Mouse (Mus musculus) limb, embryonic 14.5 days (tissue): ENCODE data around the gene Rem2. TPM values are rescaled to one million over a fixed set of nuclear protein-coding genes. Genes with fewer than 3 reads are reported as not detected.
A peak's percentile ranks its signal among the peaks of the same experiment; 100 is the strongest.

Source experiments
- ATAC-seq: fragments of 200-750 bp; cut with Nextera tagmentation; 2 replicates; pipeline ENCODE4 v1.8.0; 2017; ENCODE audit warnings: low read depth, moderate number of reproducible peaks, moderate TSS enrichment; ENCODE audit not compliant: low FRiP score
- DNase-seq: peaks from one replicate; pipeline ENCODE4 v3.0.0-alpha.2; 2015; ENCODE audit warnings: low spot score
- H3K27ac ChIP-seq: fragments of 300-500 bp; sonication (generic); replicated peaks from 2 replicates; pipeline ENCODE4 v1.5.1; 2014; ENCODE audit warnings: low read depth, mild to moderate bottlenecking, low read length, moderate library complexity, mixed read lengths
- H3K27me3 ChIP-seq: fragments of 300-500 bp; sonication (generic); 2 replicates; pipeline ENCODE4 v1.6.1; 2014; ENCODE audit warnings: low read length, mixed read lengths; ENCODE audit not compliant: control insufficient read depth, insufficient read depth
- H3K36me3 ChIP-seq: fragments of 300-500 bp; sonication (generic); 2 replicates; pipeline ENCODE4 v1.6.1; 2014; ENCODE audit warnings: mild to moderate bottlenecking, low read length, moderate library complexity, mixed read lengths; ENCODE audit not compliant: control insufficient read depth, insufficient read depth
- H3K4me1 ChIP-seq: fragments of 300-500 bp; sonication (generic); 2 replicates; pipeline ENCODE4 v1.6.1; 2014; ENCODE audit warnings: antibody characterized with exemption, low read length, mixed read lengths; ENCODE audit not compliant: control insufficient read depth, insufficient read depth
- H3K4me2 ChIP-seq: fragments of 300-500 bp; sonication (generic); replicated peaks from 2 replicates; pipeline ENCODE4 v1.6.1; 2014; ENCODE audit warnings: low read depth, mild to moderate bottlenecking, low read length, moderate library complexity; ENCODE audit not compliant: severe bottlenecking
- H3K4me3 ChIP-seq: fragments of 300-500 bp; sonication (generic); replicated peaks from 2 replicates; pipeline ENCODE4 v1.5.1; 2014; ENCODE audit warnings: low read length
- H3K9ac ChIP-seq: fragments of 300-500 bp; sonication (generic); 2 replicates; pipeline ENCODE4 v1.6.1; 2014; ENCODE audit warnings: mild to moderate bottlenecking, low read depth, low read length, moderate library complexity; ENCODE audit not compliant: severe bottlenecking
- H3K9me3 ChIP-seq: fragments of 300-500 bp; sonication (generic); 2 replicates; pipeline ENCODE4 v1.6.1; 2016; ENCODE audit warnings: low read length; ENCODE audit not compliant: control insufficient read depth
- POLR2A ChIP-seq: fragments of 200-500 bp; IDR thresholded peaks from 2 replicates; pipeline ENCODE4 v1.8.0; 2012; ENCODE audit warnings: inconsistent platforms, mild to moderate bottlenecking, moderate library complexity, borderline replicate concordance; ENCODE audit not compliant: insufficient read depth, insufficient read length; ENCODE audit errors: extremely low read depth
- WGBS: fragments of 180-500 bp; shearing (Covaris S2); extraction: QIAGEN DNeasy Blood & Tissue Kit; methylation state at CpG from one replicate; pipeline ENCODE4 v1.1.7; 2014; 5-methylcytosine and 5-hydroxymethylcytosine counted together
- polyA plus RNA-seq, 2 experiments: library from polyadenylated mRNA; depleted of rRNA in 1 of 2; stranded (reverse) in 1 of 2; unstranded in 1 of 2; fragments of >200 nt; fragmentation: Nextera tagmentation in 1 of 2; extraction: Ambion mirVana in 1 of 2; gene quantifications; 2 replicates each; pipeline versions ENCODE4 v1.2.1 to v1.2.3; 2012 to 2014

Rem2 gene
- polyA plus RNA-seq, 2 experiments, result 1.4 to 1.7 TPM

GRCm38 (mm10) chr14:54442548-54442947 is 33.4 kb upstream of the Rem2 start:
- DNase-seq (no peak), ATAC-seq (no peak)
- H3K4me3 ChIP-seq, result no peak overlapping the region
- H3K9ac ChIP-seq, result no peak overlapping the region
- H3K36me3 ChIP-seq, result peaks cover 44% of the 10 kb centered on the region
- H3K4me1 ChIP-seq, result peaks cover 25% of the 10 kb centered on the region
- peak overlapping the region; percentile 22; the same call in 1 of the 2 replicates for H3K4me2 ChIP-seq
- H3K9me3 ChIP-seq, result no peaks in the 10 kb centered on the region
- no peak for TF ChIP-seq POLR2A
- no peaks in the 10 kb centered on the region for H3K27me3 ChIP-seq
- H3K27ac ChIP-seq, result peak overlapping the region; percentile 86
- WGBS, result 82% methylated on average over 3 of the region's 3 CpGs

- Histone ChIP-seq H3K9ac (peak overlapping the region; percentile 8; the same call in 1 of the 2 replicates), H3K9me3 (no peaks in the 10 kb centered on the region), H3K27ac (peak overlapping the region; percentile 86), H3K4me1 (peaks cover 25% of the 10 kb centered on the region), H3K4me2 (peak overlapping the region; percentile 22), H3K36me3 (peaks cover 38% of the 10 kb centered on the region), H3K27me3 (no peaks in the 10 kb centered on the region), H3K4me3 (no peak overlapping the region)
- ATAC-seq, result peak; percentile 86
- no peak for TF ChIP-seq POLR2A
- peak; percentile 86 for DNase-seq
- 12% methylated on average over 3 of the region's 3 CpGs for WGBS
Measured at GRCm38 (mm10) chr14:54443196-54443595, 32.7 kb upstream of the Rem2 start.

- Histone ChIP-seq H3K4me1 (peaks cover 25% of the 10 kb centered on the region), H3K36me3 (peaks cover 30% of the 10 kb centered on the region), H3K9ac (no peak overlapping the region), H3K4me3 (no peak overlapping the region), H3K27ac (peak overlapping the region; percentile 86), H3K4me2 (no peak overlapping the region), H3K9me3 (no peaks in the 10 kb centered on the region), H3K27me3 (no peaks in the 10 kb centered on the region)
- 46% methylated on average over 15 of the region's 15 CpGs for WGBS
- no peak for TF ChIP-seq POLR2A
- ATAC-seq (peak; percentile 67), DNase-seq (peak; percentile 82)
Measured at GRCm38 (mm10) chr14:54443712-54444618, 31.9 kb upstream of the Rem2 start.

- no peak for TF ChIP-seq POLR2A
- Histone ChIP-seq H3K4me1 (peaks cover 25% of the 10 kb centered on the region), H3K36me3 (peaks cover 15% of the 10 kb centered on the region), H3K27me3 (no peaks in the 10 kb centered on the region), H3K9me3 (no peaks in the 10 kb centered on the region), H3K27ac (no peak overlapping the region), H3K4me2 (no peak overlapping the region), H3K9ac (no peak overlapping the region), H3K4me3 (no peak overlapping the region)
- ATAC-seq (no peak), DNase-seq (peak; percentile 63)
- 58% methylated on average over 3 of the region's 3 CpGs for WGBS
Measured at GRCm38 (mm10) chr14:54445476-54445875, 30.4 kb upstream of the Rem2 start.

- no peak overlapping the region for H3K9ac ChIP-seq
- DNase-seq (no peak), ATAC-seq (no peak)
- H3K9me3 ChIP-seq, result no peaks in the 10 kb centered on the region
- no peak overlapping the region for H3K4me2 ChIP-seq
- 90% methylated on average over 9 of the region's 9 CpGs for WGBS
- H3K27me3 ChIP-seq, result no peaks in the 10 kb centered on the region
- no peaks in the 10 kb centered on the region for H3K4me1 ChIP-seq
- no peaks in the 10 kb centered on the region for H3K36me3 ChIP-seq
- no peak overlapping the region for H3K27ac ChIP-seq
- TF ChIP-seq POLR2A, result no peak
- no peak overlapping the region for H3K4me3 ChIP-seq
Measured at GRCm38 (mm10) chr14:54453566-54453965, 22.3 kb upstream of the Rem2 start.
